Mouse (Mus musculus) cerebellum, adult 2 months (tissue): ENCODE measurements around the gene Mipep.

ENCODE experiments used
- CTCF ChIP-seq: fragments of 200-500 bp; IDR thresholded peaks from 2 replicates; pipeline ENCODE4 v1.5.1; 2011; ENCODE audit warnings: low read depth, mild to moderate bottlenecking, control low read depth, low read length, moderate library complexity, borderline replicate concordance; ENCODE audit not compliant: insufficient read depth
- POLR2A ChIP-seq: fragments of 200-500 bp; IDR thresholded peaks from 2 replicates; pipeline ENCODE4 v1.6.1; 2011; ENCODE audit warnings: low read length, control low read depth, borderline replicate concordance; ENCODE audit not compliant: insufficient read depth

- TF ChIP-seq CTCF (no peak), POLR2A (no peak)
Observed at GRCm38 (mm10) chr14:60782121-60782656, 2.2 kb upstream of the Mipep start.
